Mouse (Mus musculus) neural tube, embryonic 12.5 days (tissue): Measurements from ENCODE around the gene Pde1c. TPM values are rescaled to one million over a fixed set of nuclear protein-coding genes. Genes with fewer than 3 reads are reported as not detected.

Experiments used
- ATAC-seq: fragments of 200-750 bp; cut with Nextera tagmentation; 2 replicates; pipeline ENCODE4 v1.8.0; 2017; ENCODE audit warnings: low read depth, mild to moderate bottlenecking, moderate TSS enrichment, moderate library complexity; ENCODE audit not compliant: low FRiP score
- H3K27ac ChIP-seq: fragments of 300-500 bp; sonication (generic); 2 replicates; pipeline ENCODE4 v1.5.1; 2016
- H3K27me3 ChIP-seq: fragments of 300-500 bp; sonication (generic); replicated peaks from 2 replicates; pipeline ENCODE4 v1.6.1; 2016; ENCODE audit warnings: mild to moderate bottlenecking
- H3K36me3 ChIP-seq: fragments of 300-500 bp; sonication (generic); 2 replicates; pipeline ENCODE4 v1.6.1; 2016; ENCODE audit warnings: mild to moderate bottlenecking
- H3K4me1 ChIP-seq: fragments of 300-500 bp; sonication (generic); 2 replicates; pipeline ENCODE4 v1.6.1; 2016
- H3K4me2 ChIP-seq: fragments of 300-500 bp; sonication (generic); replicated peaks from 2 replicates; pipeline ENCODE4 v1.6.1; 2016; ENCODE audit warnings: mild to moderate bottlenecking
- H3K4me3 ChIP-seq: fragments of 300-500 bp; sonication (generic); 2 replicates; pipeline ENCODE4 v1.5.1; 2016
- H3K9ac ChIP-seq: fragments of 300-500 bp; sonication (generic); 2 replicates; pipeline ENCODE4 v1.6.1; 2016; ENCODE audit warnings: mild to moderate bottlenecking
- H3K9me3 ChIP-seq: fragments of 300-500 bp; sonication (generic); 2 replicates; pipeline ENCODE4 v1.6.1; 2016; ENCODE audit warnings: mild to moderate bottlenecking
- WGBS: fragments of 180-500 bp; shearing (Covaris S2); methylation state at CpG from one replicate; pipeline ENCODE4 v1.1.7; 2016; 5-methylcytosine and 5-hydroxymethylcytosine counted together
- polyA plus RNA-seq: library from polyadenylated mRNA; unstranded; fragments of >200 nt; fragmentation: Nextera tagmentation; extraction: Ambion mirVana; gene quantifications from 2 replicates; pipeline ENCODE4 v1.2.1, GENCODE M21; 2016

Pde1c gene
- polyA plus RNA-seq, 1 experiment from 2014 or later: 5.2 TPM

DNA sequence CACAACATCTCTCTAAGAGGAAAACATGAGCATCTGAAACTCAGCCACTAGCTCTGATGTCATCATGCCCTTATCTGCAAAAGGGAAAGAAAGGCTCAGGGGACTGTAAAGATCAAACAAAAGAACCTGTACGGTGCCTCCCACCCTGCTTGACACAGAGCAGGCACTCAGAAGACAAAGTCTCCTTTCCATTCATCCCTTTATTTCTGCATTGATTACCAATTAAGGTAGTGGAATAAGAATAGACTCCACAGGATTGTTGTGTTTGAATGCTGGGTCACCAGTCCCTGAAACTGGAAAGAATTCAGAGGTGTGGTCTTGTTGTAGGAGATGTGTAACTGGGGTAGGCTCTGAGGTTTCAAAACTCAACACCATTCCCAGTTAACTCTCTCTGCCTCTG is 276.7 kb downstream of the Pde1c start:
- H3K4me1 ChIP-seq: no peaks in the 10 kb centered on the region
- H3K27me3 ChIP-seq: no peaks in the 10 kb centered on the region
- H3K4me2 ChIP-seq: no peak overlapping the region
- no peaks in the 10 kb centered on the region for H3K36me3 ChIP-seq
- H3K27ac ChIP-seq: no peak overlapping the region
- H3K4me3 ChIP-seq: no peak overlapping the region
- H3K9ac ChIP-seq: no peak overlapping the region
- ATAC-seq: no peak
- WGBS: 54% methylated on average over 1 of the region's 1 CpGs
- H3K9me3 ChIP-seq: no peaks in the 10 kb centered on the region

DNA sequence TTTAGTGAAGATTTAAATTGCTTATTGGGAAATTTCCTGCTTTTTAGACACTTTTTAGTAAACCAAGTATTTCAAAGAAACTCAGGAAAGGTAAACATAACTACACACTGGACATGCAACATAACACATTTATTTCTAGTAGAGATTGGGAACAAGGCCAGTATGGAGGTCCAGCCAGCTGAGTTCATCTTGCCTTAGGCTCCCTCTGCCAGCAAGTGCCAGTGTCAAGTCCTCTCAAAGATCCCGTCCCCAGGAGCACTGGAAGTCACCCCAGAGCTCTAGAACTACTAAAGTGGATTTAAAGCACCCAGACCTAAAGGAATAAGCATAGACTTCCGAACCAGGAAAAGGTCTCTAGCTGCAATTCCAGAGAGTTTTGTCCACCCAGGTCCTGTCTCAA is 279.6 kb downstream of the Pde1c start:
- H3K9me3 ChIP-seq: no peaks in the 10 kb centered on the region
- ATAC-seq: no peak
- H3K4me2 ChIP-seq: no peak overlapping the region
- 79% methylated on average over 2 of the region's 2 CpGs for WGBS
- H3K4me1 ChIP-seq: no peaks in the 10 kb centered on the region
- no peak overlapping the region for H3K9ac ChIP-seq
- H3K4me3 ChIP-seq: no peak overlapping the region
- H3K27ac ChIP-seq: no peak overlapping the region
- no peaks in the 10 kb centered on the region for H3K36me3 ChIP-seq
- no peaks in the 10 kb centered on the region for H3K27me3 ChIP-seq

DNA sequence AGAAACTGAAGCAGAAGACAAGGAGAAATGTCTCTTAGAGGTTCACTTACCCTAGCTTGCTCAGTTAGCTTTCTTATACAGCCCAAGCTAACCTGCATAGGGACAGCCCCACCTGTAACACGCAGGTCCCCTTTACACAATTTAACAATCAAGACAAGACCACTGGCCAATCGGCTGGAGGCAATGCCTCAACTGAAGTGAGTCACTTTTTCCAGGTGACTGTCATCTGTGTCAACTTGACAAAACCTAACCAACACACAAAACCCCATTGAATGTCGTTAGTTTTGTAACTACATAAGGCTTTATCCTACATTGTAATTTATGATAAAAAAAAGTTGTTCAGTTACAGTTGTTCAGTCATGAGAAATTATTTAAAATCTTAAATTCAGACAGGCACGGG is 284.1 kb downstream of the Pde1c start:
- H3K36me3 ChIP-seq: no peaks in the 10 kb centered on the region

DNA sequence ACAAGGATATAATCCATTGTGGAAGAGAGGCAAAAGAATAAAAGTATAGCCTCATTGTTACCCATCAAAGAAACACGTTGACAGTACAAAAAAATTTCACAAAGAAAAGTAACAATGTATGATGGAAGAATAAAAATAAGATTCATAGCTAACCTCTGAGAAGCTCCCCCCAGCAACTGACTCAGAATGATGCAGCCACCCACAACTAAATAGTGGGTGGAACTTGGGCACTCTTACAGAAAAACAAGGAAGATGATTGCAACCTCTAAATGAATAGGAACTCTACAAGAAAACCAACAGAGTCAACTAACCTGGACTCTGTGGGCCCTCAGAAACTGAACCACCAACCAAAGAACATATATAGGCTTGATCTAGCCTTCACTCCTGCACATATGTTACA is 293.4 kb downstream of the Pde1c start:
- Histone ChIP-seq H3K9ac (no peak overlapping the region), H3K27me3 (no peaks in the 10 kb centered on the region), H3K9me3 (no peaks in the 10 kb centered on the region), H3K27ac (no peak overlapping the region), H3K4me2 (no peak overlapping the region), H3K36me3 (no peaks in the 10 kb centered on the region), H3K4me1 (no peaks in the 10 kb centered on the region), H3K4me3 (no peak overlapping the region)
- WGBS: 91% methylated on average over 1 of the region's 1 CpGs
- ATAC-seq: no peak

More for the DNA sequence above, 284.1 kb downstream of the Pde1c start:
- H3K4me1 ChIP-seq: no peaks in the 10 kb centered on the region
- no peak overlapping the region for H3K27ac ChIP-seq
- no peak overlapping the region for H3K4me2 ChIP-seq
- no peak overlapping the region for H3K4me3 ChIP-seq
- no peaks in the 10 kb centered on the region for H3K27me3 ChIP-seq
- 91% methylated on average over 4 of the region's 4 CpGs for WGBS
- ATAC-seq: no peak
- H3K9ac ChIP-seq: no peak overlapping the region
- H3K9me3 ChIP-seq: no peaks in the 10 kb centered on the region

DNA sequence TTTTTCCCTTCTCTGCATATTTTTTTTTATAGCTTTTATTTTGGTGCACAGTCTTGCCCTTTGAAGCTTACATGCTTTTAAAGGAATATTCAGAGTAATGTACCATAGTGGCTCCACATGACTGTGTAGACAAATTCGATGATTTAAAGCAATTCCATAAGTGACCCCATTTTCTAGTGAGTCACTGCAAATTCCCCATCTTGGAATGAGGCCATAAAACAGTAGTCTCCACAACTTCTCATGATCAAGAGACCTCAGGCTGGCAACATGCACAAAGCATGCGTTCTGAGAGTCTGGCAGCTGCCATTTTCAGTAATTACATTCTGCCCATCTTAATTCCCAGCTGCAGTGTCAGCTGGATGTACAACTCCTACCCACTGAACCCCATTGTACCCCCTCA is 297.2 kb downstream of the Pde1c start:
- 84% methylated on average over 2 of the region's 2 CpGs for WGBS
- Histone ChIP-seq H3K27me3 (no peaks in the 10 kb centered on the region), H3K4me1 (no peaks in the 10 kb centered on the region), H3K4me3 (no peak overlapping the region), H3K9me3 (no peaks in the 10 kb centered on the region), H3K36me3 (no peaks in the 10 kb centered on the region), H3K27ac (no peak overlapping the region), H3K4me2 (no peak overlapping the region), H3K9ac (no peak overlapping the region)
- no peak for ATAC-seq

DNA sequence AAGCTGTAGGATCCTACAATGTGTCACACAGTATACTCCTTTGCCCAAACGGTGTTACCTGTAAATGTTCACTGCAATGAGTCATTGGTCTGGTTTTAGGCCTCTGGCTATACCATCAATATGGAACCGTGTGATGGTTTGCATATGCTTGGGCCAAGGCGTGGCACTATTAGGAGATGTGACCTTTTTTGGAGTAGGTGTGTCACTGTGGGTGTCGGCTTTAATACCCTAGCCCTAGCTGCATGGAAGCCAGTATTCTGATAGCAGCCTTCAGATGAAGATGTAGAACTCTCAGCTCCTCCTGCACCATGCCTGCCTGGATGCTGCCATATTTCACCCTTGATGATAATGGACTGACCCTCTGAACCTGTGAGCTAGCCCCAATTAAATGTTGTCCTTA is 304.4 kb downstream of the Pde1c start:
- no peaks in the 10 kb centered on the region for H3K9me3 ChIP-seq
- no peak overlapping the region for H3K9ac ChIP-seq
- no peaks in the 10 kb centered on the region for H3K36me3 ChIP-seq
- no peak overlapping the region for H3K4me2 ChIP-seq
- WGBS: 92% methylated on average over 4 of the region's 4 CpGs
- no peak for ATAC-seq
- H3K4me3 ChIP-seq: no peak overlapping the region
- H3K4me1 ChIP-seq: no peaks in the 10 kb centered on the region
- H3K27ac ChIP-seq: no peak overlapping the region
- no peaks in the 10 kb centered on the region for H3K27me3 ChIP-seq

DNA sequence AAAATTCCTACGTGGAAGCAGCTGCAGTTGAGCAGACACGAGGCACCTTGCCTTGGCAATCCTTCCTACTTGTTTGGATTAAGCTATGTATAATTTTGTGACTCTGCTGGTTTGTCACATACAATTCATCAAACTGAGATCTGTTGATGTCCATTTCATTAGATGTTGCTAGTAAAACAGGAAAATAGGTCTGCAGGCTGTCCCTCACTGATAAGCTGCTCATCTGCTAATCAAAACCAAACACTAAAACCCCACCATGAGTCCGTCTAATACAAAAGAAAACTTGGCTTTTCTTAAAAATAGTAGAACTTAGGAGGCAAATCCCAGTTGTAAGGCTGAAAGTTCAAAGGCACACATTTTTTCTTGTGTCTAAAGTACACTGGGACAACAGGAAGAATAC is 308.8 kb downstream of the Pde1c start:
- Histone ChIP-seq H3K9me3 (no peaks in the 10 kb centered on the region), H3K9ac (no peak overlapping the region), H3K36me3 (no peaks in the 10 kb centered on the region), H3K4me1 (no peaks in the 10 kb centered on the region), H3K4me3 (no peak overlapping the region), H3K27ac (no peak overlapping the region), H3K27me3 (no peaks in the 10 kb centered on the region), H3K4me2 (no peak overlapping the region)
- no peak for ATAC-seq
- 79% methylated on average over 3 of the region's 3 CpGs for WGBS

DNA sequence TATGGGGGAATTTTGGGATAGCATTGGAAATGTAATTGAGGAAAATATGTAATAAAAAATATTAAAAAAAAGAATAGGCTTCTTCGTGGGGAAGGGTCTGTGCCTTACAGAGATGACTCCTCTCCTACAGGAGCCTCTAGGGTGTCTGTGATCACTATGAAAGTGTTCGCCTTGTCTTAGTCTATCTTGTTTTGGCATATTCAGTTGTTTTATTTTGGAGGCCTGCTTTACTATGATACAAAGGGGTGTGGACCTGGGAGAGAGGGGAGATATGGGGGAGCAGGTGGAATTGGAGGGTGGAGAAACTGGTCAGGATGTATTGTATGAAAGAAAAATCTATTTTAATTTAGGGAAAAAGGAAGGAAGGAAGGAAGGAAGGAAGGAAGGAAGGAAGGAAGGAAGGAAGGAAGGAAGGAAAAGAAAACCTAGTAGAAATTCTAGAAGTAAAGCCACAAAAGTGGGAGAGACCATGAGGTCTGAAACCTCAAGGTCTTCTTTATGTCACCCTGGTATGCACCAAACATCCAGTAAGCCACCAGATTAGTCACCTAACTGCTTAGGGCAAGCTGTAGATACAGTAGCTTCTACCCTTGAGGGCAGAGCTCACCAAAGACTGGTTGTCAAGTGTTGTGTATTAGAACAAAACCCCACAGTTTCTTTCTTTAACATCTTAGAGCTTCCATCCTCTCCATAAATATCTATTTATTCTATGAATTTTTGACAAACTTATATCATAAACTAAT is 311.2 kb downstream of the Pde1c start:
- Histone ChIP-seq H3K9ac (no peak overlapping the region), H3K4me3 (no peak overlapping the region), H3K4me1 (no peaks in the 10 kb centered on the region), H3K36me3 (no peaks in the 10 kb centered on the region), H3K27me3 (no peaks in the 10 kb centered on the region), H3K27ac (no peak overlapping the region), H3K9me3 (no peaks in the 10 kb centered on the region), H3K4me2 (no peak overlapping the region)
- WGBS: 85% methylated on average over 2 of the region's 2 CpGs
- ATAC-seq: no peak

DNA sequence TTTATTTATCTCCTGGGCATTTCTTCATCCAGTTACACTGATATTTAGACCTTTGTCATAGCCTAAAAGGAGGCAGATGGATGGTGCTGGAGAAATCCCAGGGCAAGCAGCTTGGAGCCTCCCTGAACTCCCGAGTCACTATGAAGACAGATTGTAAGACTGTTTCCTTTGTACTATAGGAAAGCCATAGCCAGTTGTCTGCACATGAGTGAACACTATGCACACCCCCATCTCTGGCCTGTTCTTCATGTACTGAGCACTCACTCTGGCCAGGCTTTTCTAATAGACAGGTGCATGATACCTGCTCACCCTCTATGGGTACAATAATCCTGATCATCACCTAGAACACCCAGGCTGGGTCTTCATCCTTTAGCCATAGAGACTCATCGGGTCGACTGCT is 318.8 kb downstream of the Pde1c start:
- 88% methylated on average over 3 of the region's 3 CpGs for WGBS
- no peaks in the 10 kb centered on the region for H3K9me3 ChIP-seq
- ATAC-seq: no peak
- no peaks in the 10 kb centered on the region for H3K36me3 ChIP-seq
- H3K4me1 ChIP-seq: no peaks in the 10 kb centered on the region
- no peak overlapping the region for H3K4me2 ChIP-seq
- H3K4me3 ChIP-seq: no peak overlapping the region
- no peaks in the 10 kb centered on the region for H3K27me3 ChIP-seq
- no peak overlapping the region for H3K9ac ChIP-seq
- H3K27ac ChIP-seq: no peak overlapping the region

DNA sequence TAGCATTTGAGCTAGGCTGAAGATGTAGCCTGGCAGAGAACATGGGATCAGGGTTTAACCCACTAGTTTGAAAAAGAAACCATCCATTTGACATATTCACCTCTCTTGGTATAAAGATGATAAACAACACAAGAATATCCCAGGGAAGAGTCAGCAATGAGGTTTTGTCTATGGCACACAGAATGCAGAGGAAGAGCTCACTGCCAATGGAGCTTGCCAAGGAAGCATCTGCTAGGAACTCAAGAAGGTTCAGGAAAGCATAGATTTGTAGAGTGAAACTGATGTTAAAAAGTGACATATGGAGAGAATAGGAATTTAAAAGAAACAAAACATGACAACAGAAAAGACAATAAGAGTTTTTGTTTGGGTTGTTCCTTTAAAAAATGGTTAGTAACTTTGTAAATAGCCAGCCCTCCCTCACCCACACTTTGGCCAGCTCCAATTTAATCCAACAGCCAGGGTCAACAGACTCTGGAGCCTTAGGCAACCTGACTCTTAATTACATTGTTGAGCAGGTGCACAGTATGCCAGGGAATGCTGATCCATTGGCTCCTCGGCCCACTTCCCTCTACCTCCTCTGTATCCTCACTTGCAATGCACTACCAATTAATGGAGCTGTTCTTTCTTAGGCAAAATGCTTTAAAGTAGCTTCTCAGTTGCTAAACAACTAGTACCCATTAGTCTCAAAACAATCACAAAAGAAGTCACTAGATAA is 377.3 kb downstream of the Pde1c start:
- 79% methylated on average over 1 of the region's 1 CpGs for WGBS
- Histone ChIP-seq H3K9ac (no peak overlapping the region), H3K9me3 (no peaks in the 10 kb centered on the region), H3K27ac (no peak overlapping the region), H3K4me3 (no peak overlapping the region), H3K4me2 (no peak overlapping the region), H3K4me1 (no peaks in the 10 kb centered on the region), H3K27me3 (no peaks in the 10 kb centered on the region), H3K36me3 (no peaks in the 10 kb centered on the region)
- ATAC-seq: no peak

DNA sequence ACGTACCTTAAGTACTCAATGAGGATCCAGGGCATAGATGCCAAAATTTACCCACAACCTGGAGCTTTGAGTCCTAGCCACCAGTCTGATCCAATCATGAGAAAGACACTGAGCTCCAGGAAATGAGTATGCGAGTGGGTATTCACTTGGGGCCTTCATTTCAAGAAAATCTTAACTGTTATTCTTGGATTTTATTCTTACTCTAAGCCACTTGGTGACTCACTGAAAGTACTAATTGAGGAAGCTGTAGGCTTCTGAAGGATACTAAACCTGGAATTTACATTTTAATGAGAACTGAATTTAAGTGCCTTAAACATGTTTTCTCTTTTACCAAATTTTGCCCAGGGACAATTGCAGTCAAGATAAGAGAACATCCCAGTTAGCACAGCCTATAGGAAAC is 392.4 kb downstream of the Pde1c start:
- Histone ChIP-seq H3K4me2 (no peak overlapping the region), H3K9me3 (no peaks in the 10 kb centered on the region), H3K9ac (no peak overlapping the region), H3K36me3 (no peaks in the 10 kb centered on the region), H3K4me3 (no peak overlapping the region), H3K27me3 (no peaks in the 10 kb centered on the region), H3K27ac (no peak overlapping the region), H3K4me1 (no peaks in the 10 kb centered on the region)
- 95% methylated on average over 2 of the region's 2 CpGs for WGBS
- no peak for ATAC-seq

DNA sequence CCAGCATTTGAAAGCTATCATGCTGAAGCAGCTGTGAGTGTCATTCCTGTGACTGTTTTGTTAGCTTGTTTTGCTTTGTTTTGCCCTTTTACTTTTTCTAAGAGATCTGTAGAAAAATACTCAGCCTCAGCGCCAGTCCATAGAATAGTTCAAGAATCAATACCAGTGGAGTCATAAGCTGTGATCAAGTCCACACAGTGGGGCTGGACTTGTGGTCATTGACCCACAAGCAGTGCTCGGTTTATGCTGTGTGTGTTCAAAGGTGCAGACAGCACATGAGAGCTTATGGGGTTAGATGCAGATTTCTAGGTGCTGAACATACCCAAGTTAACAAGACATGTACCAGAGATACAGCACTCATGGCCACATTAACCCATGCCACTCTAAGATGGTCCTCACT is 396.7 kb downstream of the Pde1c start:
- H3K9ac ChIP-seq: no peak overlapping the region
- H3K4me3 ChIP-seq: no peak overlapping the region
- no peak overlapping the region for H3K4me2 ChIP-seq
- H3K36me3 ChIP-seq: no peaks in the 10 kb centered on the region
- H3K9me3 ChIP-seq: no peaks in the 10 kb centered on the region
- no peaks in the 10 kb centered on the region for H3K27me3 ChIP-seq
- H3K27ac ChIP-seq: no peak overlapping the region
- ATAC-seq: no peak
- no peaks in the 10 kb centered on the region for H3K4me1 ChIP-seq
- 93% methylated on average over 2 of the region's 2 CpGs for WGBS

DNA sequence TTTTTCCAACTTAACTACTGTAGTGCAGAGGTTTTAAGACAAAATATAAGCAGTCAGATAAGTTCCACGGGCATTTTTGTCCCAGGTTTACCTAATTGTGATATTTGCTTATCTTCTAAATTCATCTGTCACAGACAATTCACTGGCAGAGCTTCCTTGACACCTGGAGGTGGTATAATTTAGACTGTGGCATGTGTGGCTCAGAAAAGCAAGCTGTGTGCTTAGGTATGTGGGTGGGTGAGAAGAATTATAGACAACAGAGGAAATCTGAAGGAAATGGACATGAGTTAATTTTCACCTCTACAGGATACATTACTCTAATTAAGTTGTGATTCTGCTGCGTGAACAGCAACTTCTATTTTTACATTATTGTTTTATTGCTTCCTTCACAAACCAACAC is 400.2 kb downstream of the Pde1c start:
- no peak overlapping the region for H3K4me2 ChIP-seq
- WGBS: 84% methylated on average over 2 of the region's 2 CpGs
- H3K9me3 ChIP-seq: no peaks in the 10 kb centered on the region
- H3K27me3 ChIP-seq: no peaks in the 10 kb centered on the region
- no peaks in the 10 kb centered on the region for H3K36me3 ChIP-seq
- ATAC-seq: no peak
- H3K9ac ChIP-seq: no peak overlapping the region
- no peak overlapping the region for H3K4me3 ChIP-seq
- no peak overlapping the region for H3K27ac ChIP-seq
- H3K4me1 ChIP-seq: no peaks in the 10 kb centered on the region
